Mouse (Mus musculus) testis, adult 2 months (tissue): ENCODE measurements around the gene Tapbpl.

Source experiments
- CTCF ChIP-seq: fragments of 200-500 bp; IDR thresholded peaks from 2 replicates; pipeline ENCODE4 v1.5.1; 2012; ENCODE audit warnings: low read depth, mild to moderate bottlenecking, inconsistent platforms, low read length, moderate library complexity; ENCODE audit not compliant: control insufficient read depth, insufficient read depth, insufficient replicate concordance
- POLR2A ChIP-seq: fragments of 200-500 bp; IDR thresholded peaks from 2 replicates; pipeline ENCODE4 v1.6.1; 2012; ENCODE audit warnings: low read depth, mild to moderate bottlenecking, inconsistent platforms, low read length, moderate library complexity; ENCODE audit not compliant: control insufficient read depth

GRCm38 (mm10) chr6:125190816-125191215, 40.8 kb downstream of the Tapbpl start:
- no peak for TF ChIP-seq POLR2A
- TF ChIP-seq CTCF = no peak
